Mouse (Mus musculus) liver, adult (tissue): Measurements from ENCODE around the gene Phf1.

Experiments
- GATA4 ChIP-seq: IDR thresholded peaks from 2 replicates; pipeline ENCODE4 v1.6.1; 2014; ENCODE audit warnings: mild to moderate bottlenecking, low read length; ENCODE audit not compliant: insufficient replicate concordance

Phf1 gene

DNA sequence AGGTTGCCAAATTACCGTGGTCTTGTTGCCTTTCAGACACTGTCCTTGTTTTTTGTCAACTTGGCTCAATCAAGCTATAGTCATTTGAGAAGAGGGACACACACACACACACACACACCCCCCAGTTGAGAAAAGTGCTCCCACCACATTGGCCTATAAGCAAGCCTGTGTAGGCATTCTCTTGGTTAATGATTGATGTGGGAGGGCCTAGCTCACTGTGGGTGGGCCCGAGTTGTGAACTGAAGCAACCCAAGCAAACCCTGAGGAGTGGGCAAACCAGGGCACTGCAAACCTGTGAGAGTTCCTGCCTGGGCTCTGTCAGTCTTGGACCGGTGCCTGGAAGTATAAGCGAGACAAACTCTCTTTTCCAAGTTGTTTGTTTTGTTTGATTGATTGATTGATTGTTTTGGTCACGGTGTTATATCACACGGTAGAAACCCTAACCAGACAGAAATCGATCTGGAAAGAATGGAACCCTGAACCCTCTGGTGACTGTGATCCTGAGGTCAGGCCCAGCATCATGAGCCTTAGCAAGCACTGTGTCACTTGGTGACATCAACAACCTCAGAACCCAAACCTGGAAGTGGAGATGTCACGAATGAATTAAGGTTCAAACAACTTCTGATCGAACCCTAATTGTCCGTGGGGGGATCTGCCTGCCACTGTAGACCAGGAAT is 52.8 kb downstream of the Phf1 start:
- no peak for TF ChIP-seq GATA4
